Mouse (Mus musculus) adrenal gland, postnatal 4 days (tissue): Measurements from ENCODE around the gene Phf7. TPM values are rescaled to one million over a fixed set of nuclear protein-coding genes. Genes with fewer than 3 reads are reported as not detected.

Experiments used
- DNase-seq, 2 experiments: peaks; one replicate each; pipeline ENCODE4 v3.0.0; 2021 to 2022; ENCODE audit warnings: low spot score in 2 of 2, mixed read lengths in 2 of 2
- long read RNA-seq, 2 experiments: library from polyadenylated mRNA; stranded (forward); transcript quantifications; one replicate each; pipeline ENCODE4 v2.0.0; 2021
- total RNA-seq, 2 experiments: library from RNA; stranded (reverse); gene quantifications; 2 replicates each; pipeline ENCODE4 v1.2.3; 2021

Phf7 gene
- 10 to 100 TPM; 12.4 to 12.6 TPM for total RNA-seq
- long read RNA-seq, experiment 1, partial matches to known transcripts: 2 of 9 reads
- long read RNA-seq, experiment 1, other reads (novel, unspliced or antisense): 5 of 9 reads
- long read RNA-seq, experiment 2, partial matches to known transcripts: 2 of 13 reads
- long read RNA-seq, experiment 2, other reads (novel, unspliced or antisense): 7 of 13 reads

GRCm38 (mm10) chr14:31251084-31251604 lies at the start of gene Phf7, which contains the start of gene Bap1:
Gene Phf7, minus strand, starts transcription at chr14:31251317.
Gene Bap1, plus strand, starts transcription at chr14:31251450.
- DNase-seq: peak; percentile 93

- DNase-seq: no peak
These were observed 34.6 kb upstream of the Phf7 start for GRCm38 (mm10) chr14:31285728-31286127.

GRCm38 (mm10) chr14:31272164-31272563 lies 21.0 kb upstream of the Phf7 start:
- peak; percentile 63 to 64 for DNase-seq

GRCm38 (mm10) chr14:31271121-31271520 lies 20.0 kb upstream of the Phf7 start:
- DNase-seq: no peak

- DNase-seq: no peak
These were observed 18.5 kb upstream of the Phf7 start for GRCm38 (mm10) chr14:31269456-31270100.

GRCm38 (mm10) chr14:31268301-31269001 lies 17.3 kb upstream of the Phf7 start:
- DNase-seq: no peak

GRCm38 (mm10) chr14:31267649-31268048 lies 16.5 kb upstream of the Phf7 start:
- DNase-seq: no peak

GRCm38 (mm10) chr14:31260932-31261331 lies 9.8 kb upstream of the Phf7 start:
- no peak for DNase-seq

- DNase-seq: no peak
These were observed 9.3 kb upstream of the Phf7 start for GRCm38 (mm10) chr14:31260374-31260773.

- no peak for DNase-seq
These were observed 7.4 kb upstream of the Phf7 start for GRCm38 (mm10) chr14:31258476-31259050.

- no peak for DNase-seq
These were observed 974 bp upstream of the Phf7 start for GRCm38 (mm10) chr14:31252091-31252490.

- DNase-seq: no peak
These were observed 509 bp upstream of the Phf7 start for GRCm38 (mm10) chr14:31251626-31252025.

- no peak for DNase-seq
These were observed 664 bp downstream of the Phf7 start for GRCm38 (mm10) chr14:31250222-31251083.

- no peak for DNase-seq
These were observed 2.7 kb downstream of the Phf7 start for GRCm38 (mm10) chr14:31248396-31248795.

GRCm38 (mm10) chr14:31245946-31246345 lies 5.2 kb downstream of the Phf7 start:
- DNase-seq: no peak

GRCm38 (mm10) chr14:31244777-31245176 lies 6.3 kb downstream of the Phf7 start:
- no peak for DNase-seq

GRCm38 (mm10) chr14:31240528-31240927 lies 10.6 kb downstream of the Phf7 start:
- DNase-seq: no peak

- DNase-seq: no peak
These were observed 13.8 kb downstream of the Phf7 start for GRCm38 (mm10) chr14:31237101-31237882.

- DNase-seq: peak; percentile 50 to 67
These were observed 17.0 kb downstream of the Phf7 start for GRCm38 (mm10) chr14:31233996-31234591.
